Mouse (Mus musculus): Measurements from ENCODE around the gene Ptchd1. TPM values are rescaled to one million over a fixed set of nuclear protein-coding genes. Genes with fewer than 3 reads are reported as not detected.

Ptchd1 gene
- polyA plus RNA-seq, 1 experiment from 2014 or later: 1.3 TPM

Other genes starting within 250 kb of the Ptchd1 start
- not detected in 2 replicates for gene Gm15155, start 927 bp upstream of the Ptchd1 start, polyA plus RNA-seq (2014; fragmentation: Nextera tagmentation; extraction: Ambion mirVana)